ENCODE assay signal across 8 mouse cellular contexts in the genomic region with DNA sequence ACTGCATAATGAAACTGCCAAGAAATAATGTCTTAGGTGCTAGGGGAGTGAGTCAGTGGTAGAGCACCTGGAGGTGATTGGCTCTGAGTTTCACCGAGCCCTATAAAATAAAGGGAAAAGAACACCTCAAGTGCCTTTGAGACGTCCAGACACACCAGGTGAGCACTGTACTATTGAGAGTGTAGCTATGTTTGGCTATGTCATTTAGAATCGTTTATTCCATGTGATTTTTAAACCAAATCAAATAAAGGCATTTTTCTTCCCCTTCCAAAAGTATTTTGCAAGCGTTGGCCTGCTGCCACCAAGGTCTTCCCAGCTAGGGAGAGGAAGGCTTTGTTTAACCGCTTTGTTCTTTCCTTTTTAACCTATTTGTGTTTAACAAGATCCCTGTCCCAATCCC. TPM values are rescaled to one million over a fixed set of nuclear protein-coding genes. Genes with fewer than 3 reads are reported as not detected.
DNase-seq lines count a peak whose midpoint lies in the region; ATAC-seq lines count a peak whose summit lies in the region.

No protein-coding gene starts in this region.

- H3K36me3 ChIP-seq in kidney, embryonic 14.5 days (ENCODE audit: control insufficient read depth, insufficient read depth, low read length), result no peaks in the 10 kb centered on the region
- no peaks in the 10 kb centered on the region for H3K36me3 ChIP-seq in limb, embryonic 13.5 days
- H3K36me3 ChIP-seq in midbrain, embryonic 16.5 days (ENCODE audit: control insufficient read depth, insufficient read depth, low read length), result no peaks in the 10 kb centered on the region

- H3K4me1 ChIP-seq in kidney, embryonic 14.5 days (ENCODE audit: control insufficient read depth, insufficient read depth, low read length), result no peaks in the 10 kb centered on the region
- H3K4me1 ChIP-seq in limb, embryonic 13.5 days, result no peaks in the 10 kb centered on the region
- H3K4me1 ChIP-seq in midbrain, embryonic 16.5 days (ENCODE audit: control insufficient read depth, insufficient read depth, low read length), result no peaks in the 10 kb centered on the region; the same call in 1 of the 2 replicates

- H3K27me3 ChIP-seq in kidney, embryonic 14.5 days (ENCODE audit: control insufficient read depth, insufficient read depth, low read length), result no peaks in the 10 kb centered on the region
- H3K27me3 ChIP-seq in limb, embryonic 13.5 days, result no peaks in the 10 kb centered on the region
- H3K27me3 ChIP-seq in midbrain, embryonic 16.5 days (ENCODE audit: control insufficient read depth, insufficient read depth, low read depth, low read length), result no peaks in the 10 kb centered on the region

- H3K9me3 ChIP-seq in kidney, embryonic 14.5 days (ENCODE audit: control insufficient read depth, low read length), result no peaks in the 10 kb centered on the region
- no peaks in the 10 kb centered on the region for H3K9me3 ChIP-seq in limb, embryonic 13.5 days
- H3K9me3 ChIP-seq in midbrain, embryonic 16.5 days (replicated peaks; ENCODE audit: control insufficient read depth, low read length, poor library complexity, severe bottlenecking), result no peaks in the 10 kb centered on the region

- H3K4me3 ChIP-seq in kidney, embryonic 14.5 days (ENCODE audit: low read length), result peak overlapping the region; percentile 28
- H3K4me3 ChIP-seq in limb, embryonic 13.5 days, result peak overlapping the region; percentile 37
- H3K4me3 ChIP-seq in midbrain, embryonic 16.5 days (ENCODE audit: low read depth, low read length), result peak overlapping the region; percentile 39; the same call in 1 of the 2 replicates

- 0 out of 2 replicates have a peak overlapping the region, but pooled peaks have one; percentile 67 for H3K27ac ChIP-seq in kidney, embryonic 14.5 days (ENCODE audit: low read depth, low read length)
- no peak overlapping the region for H3K27ac ChIP-seq in limb, embryonic 13.5 days
- no peak overlapping the region for H3K27ac ChIP-seq in midbrain, embryonic 16.5 days (ENCODE audit: low read length)

- peak overlapping the region; percentile 53; the same call in 1 of the 2 replicates for H3K9ac ChIP-seq in kidney, embryonic 14.5 days (ENCODE audit: low read depth, low read length)
- no peak overlapping the region for H3K9ac ChIP-seq in limb, embryonic 13.5 days
- H3K9ac ChIP-seq in midbrain, embryonic 16.5 days (ENCODE audit: low read depth, low read length), result no peak overlapping the region

- no peak for DNase-seq in kidney, adult 11 months
- DNase-seq in fibroblast of lung, adult 2 months (ENCODE audit: low read depth), result peak; percentile 5
- no peak for DNase-seq in embryo, embryonic 11 days
- DNase-seq in frontal cortex, postnatal 25 days (ENCODE audit: low spot score in 2 of 2), result no peak

- 62% methylated on average over 5 of the region's 5 CpGs for WGBS in kidney, embryonic 14.5 days
- WGBS in limb, embryonic 13.5 days, result 38% methylated on average over 5 of the region's 5 CpGs
- 44% methylated on average over 5 of the region's 5 CpGs for WGBS in midbrain, embryonic 16.5 days

- peak overlapping the region; percentile 41; the same call in 1 of the 2 replicates for H3K4me2 ChIP-seq in kidney, embryonic 14.5 days (replicated peaks; ENCODE audit: low read depth, low read length)
- peak overlapping the region; percentile 64 for H3K4me2 ChIP-seq in limb, embryonic 13.5 days (replicated peaks)
- H3K4me2 ChIP-seq in midbrain, embryonic 16.5 days (ENCODE audit: low read length), result peak overlapping the region; percentile 65

- no peak for ATAC-seq in kidney, embryonic 14.5 days (ENCODE audit: low FRiP score, low TSS enrichment)
- ATAC-seq in limb, embryonic 13.5 days (ENCODE audit: low FRiP score, low read depth), result peak; percentile 88; the same call in 1 of the 2 replicates
- ATAC-seq in midbrain, embryonic 16.5 days, result 0 out of 2 replicates have a peak, but pooled peaks have one; percentile 36
- no peak for ATAC-seq in inflammation-experienced regulatory T-cells, adult 6 months

RNA-seq across cellular contexts. Expression of gene Rgn, which starts 2.0 kb away (rescaled TPM):
- polyA plus RNA-seq in kidney, embryonic 14.5 days (2014; fragmentation: Nextera tagmentation; extraction: Ambion mirVana), result 5.9 and 6.2 TPM in 2 replicates
- 0.75 and 1.1 TPM in 2 replicates for polyA plus RNA-seq in limb, embryonic 13.5 days (2015; fragmentation: Nextera tagmentation; extraction: Ambion mirVana)
- polyA plus RNA-seq in midbrain, embryonic 16.5 days (2015; fragmentation: Nextera tagmentation; extraction: Ambion mirVana), result 0.63 and 0.82 TPM in 2 replicates
- polyA plus RNA-seq in inflammation-experienced regulatory T-cells, adult 6 months (2017; shearing (Covaris generic)), result not detected

Comparison
In these comparisons a context has a peak if more than half of its experiments do, and no peak if none do; other contexts are left out.
1. ATAC-seq: peak in limb, embryonic 13.5 days (single experiment) and midbrain, embryonic 16.5 days (single experiment); none in kidney, embryonic 14.5 days (single experiment) and inflammation-experienced regulatory T-cells, adult 6 months (single experiment).
2. Peak in every context shown above with its lines, with median percentiles within 50 percentile points of each other: H3K4me2 ChIP-seq and H3K4me3 ChIP-seq.